ENCODE assay signal across 11 mouse cellular contexts in genomic region chr15:73934236-73935195, GRCm38 (mm10).
"Had no signal": no experiment of that assay in that cellular context is flagged by ENCODE, and none has a peak within 500 bp of the region (broad histone marks: within the 10 kb centered on the region; RNA-seq: fewer than 3 reads in every experiment).

No protein-coding gene starts in this region.

- ATAC-seq: liver, embryonic 12.5 days had no signal

- DNase-seq: kidney, adult 9 months; kidney, postnatal 4 days; left cerebral cortex, postnatal 4 days; lung, adult 18-20 months; thymus, postnatal 25 days had no signal

- H3K4me1 ChIP-seq: limb, embryonic 12.5 days; limb, embryonic 15.5 days; liver, embryonic 15.5 days; stomach, embryonic 15.5 days had no signal

- H3K4me3 ChIP-seq: limb, embryonic 12.5 days; limb, embryonic 15.5 days; liver, embryonic 12.5 days; liver, embryonic 15.5 days; megakaryocyte, embryonic 14.5 days; stomach, embryonic 15.5 days had no signal
